Mouse (Mus musculus) liver, adult 2 months (tissue): ENCODE measurements around the gene Mef2d. TPM values are rescaled to one million over a fixed set of nuclear protein-coding genes. Genes with fewer than 3 reads are reported as not detected.

Source experiments
- DNase-seq: peaks from one replicate; pipeline ENCODE4 v3.0.0-alpha.2; 2011; ENCODE audit warnings: low read depth, low spot score; ENCODE audit errors: extremely low read depth
- H3K27ac ChIP-seq: fragments of 200-500 bp; replicated peaks from 2 replicates; pipeline ENCODE4 v1.5.1; 2012; ENCODE audit warnings: low read depth, mild to moderate bottlenecking, control low read depth, inconsistent platforms, low read length; ENCODE audit not compliant: insufficient read depth
- H3K27me3 ChIP-seq: fragments of 200-500 bp; 2 replicates; pipeline ENCODE4 v1.6.1; 2012; ENCODE audit warnings: mild to moderate bottlenecking, moderate library complexity, low read length, inconsistent platforms; ENCODE audit not compliant: control insufficient read depth, insufficient read depth
- H3K36me3 ChIP-seq: fragments of 200-500 bp; 2 replicates; pipeline ENCODE4 v1.6.1; 2012; ENCODE audit warnings: low read length, inconsistent platforms; ENCODE audit not compliant: control insufficient read depth, insufficient read depth
- H3K4me1 ChIP-seq: fragments of 200-500 bp; 2 replicates; pipeline ENCODE4 v1.6.1; 2011; ENCODE audit warnings: low read length; ENCODE audit not compliant: control insufficient read depth, insufficient read depth
- H3K4me3 ChIP-seq: fragments of 200-500 bp; 2 replicates; pipeline ENCODE4 v1.5.1; 2011; ENCODE audit warnings: low read depth, mild to moderate bottlenecking, control low read depth, low read length, moderate library complexity; ENCODE audit not compliant: insufficient read depth
- H3K79me2 ChIP-seq: fragments of 200-500 bp; 2 replicates; pipeline ENCODE4 v1.6.1; 2012; ENCODE audit warnings: inconsistent platforms, mild to moderate bottlenecking, low read length, moderate library complexity; ENCODE audit not compliant: control insufficient read depth, insufficient read depth
- H3K9ac ChIP-seq: fragments of 200-500 bp; 2 replicates; pipeline ENCODE4 v1.6.1; 2012; ENCODE audit warnings: low read depth, mild to moderate bottlenecking, control low read depth, inconsistent platforms, low read length
- CTCF ChIP-seq: fragments of 200-500 bp; IDR thresholded peaks from 2 replicates; pipeline ENCODE4 v1.5.1; 2011; ENCODE audit warnings: low read depth, low read length, control low read depth
- POLR2A ChIP-seq: fragments of 200-500 bp; IDR thresholded peaks from 2 replicates; pipeline ENCODE4 v1.6.1; 2011; ENCODE audit warnings: low read length, control low read depth; ENCODE audit not compliant: insufficient read depth; ENCODE audit errors: extremely low read depth
- WGBS: fragments of 180-500 bp; shearing (Covaris S2); methylation state at CpG from one replicate; pipeline ENCODE4 v1.1.7; 2018; 5-methylcytosine and 5-hydroxymethylcytosine counted together
- polyA plus RNA-seq: library from polyadenylated mRNA; depleted of rRNA; stranded (reverse); fragments of >200 nt; gene quantifications from 2 replicates; pipeline ENCODE4 v1.2.3, GENCODE M21; 2012
- total RNA-seq: library from RNA; depleted of rRNA; stranded (reverse); fragments of >200 nt; gene quantifications from 2 replicates; pipeline ENCODE4 v1.2.3, GENCODE M21; 2014

Gene Mef2d
- total and polyA plus RNA-seq, 2 experiments: 3.7 to 22.2 TPM

- peak; percentile 82 for DNase-seq
- peaks cover 56% of the 10 kb centered on the region for H3K4me1 ChIP-seq
- TF ChIP-seq POLR2A (no peak), CTCF (no peak)
- H3K27me3 ChIP-seq: no peaks in the 10 kb centered on the region
- peaks cover 78% of the 10 kb centered on the region for H3K79me2 ChIP-seq
- 12% methylated on average over 5 of the region's 5 CpGs for WGBS
- H3K9ac ChIP-seq: peak overlapping the region; percentile 66; the same call in 1 of the 2 replicates
- no peaks in the 10 kb centered on the region for H3K36me3 ChIP-seq
- no peak overlapping the region for H3K4me3 ChIP-seq
- peak overlapping the region; percentile 76 for H3K27ac ChIP-seq
These were observed 3.8 kb downstream of the Mef2d start for GRCm38 (mm10) chr3:88145952-88146351.

- no peak for TF ChIP-seq POLR2A
- no peak for TF ChIP-seq CTCF
- Histone ChIP-seq H3K36me3 (no peaks in the 10 kb centered on the region), H3K9ac (no peak overlapping the region), H3K4me3 (no peak overlapping the region), H3K79me2 (peaks cover 84% of the 10 kb centered on the region), H3K27ac (peak overlapping the region; percentile 0; the same call in 1 of the 2 replicates), H3K27me3 (no peaks in the 10 kb centered on the region), H3K4me1 (peaks cover 54% of the 10 kb centered on the region)
- 42% methylated on average over 5 of the region's 5 CpGs for WGBS
- DNase-seq: no peak
These were observed 4.4 kb downstream of the Mef2d start for GRCm38 (mm10) chr3:88146376-88147112.

GRCm38 (mm10) chr3:88147444-88147843 lies 5.3 kb downstream of the Mef2d start:
- Histone ChIP-seq H3K36me3 (no peaks in the 10 kb centered on the region), H3K4me1 (peaks cover 54% of the 10 kb centered on the region), H3K27ac (no peak overlapping the region), H3K4me3 (no peak overlapping the region), H3K27me3 (no peaks in the 10 kb centered on the region), H3K79me2 (peaks cover 90% of the 10 kb centered on the region), H3K9ac (no peak overlapping the region)
- TF ChIP-seq CTCF (no peak), POLR2A (no peak)
- WGBS: 100% methylated on average over 2 of the region's 2 CpGs
- DNase-seq: no peak

GRCm38 (mm10) chr3:88147866-88148265 lies 5.7 kb downstream of the Mef2d start:
- Histone ChIP-seq H3K4me3 (no peak overlapping the region), H3K36me3 (no peaks in the 10 kb centered on the region), H3K79me2 (peaks cover 86% of the 10 kb centered on the region), H3K27me3 (no peaks in the 10 kb centered on the region), H3K27ac (no peak overlapping the region), H3K9ac (no peak overlapping the region), H3K4me1 (peaks cover 54% of the 10 kb centered on the region)
- TF ChIP-seq POLR2A (no peak), CTCF (no peak)
- WGBS: 86% methylated on average over 1 of the region's 1 CpGs
- DNase-seq: no peak

GRCm38 (mm10) chr3:88148354-88148753 lies 6.2 kb downstream of the Mef2d start:
- Histone ChIP-seq H3K9ac (no peak overlapping the region), H3K79me2 (peaks cover 85% of the 10 kb centered on the region), H3K4me3 (no peak overlapping the region), H3K4me1 (peaks cover 54% of the 10 kb centered on the region), H3K27me3 (no peaks in the 10 kb centered on the region), H3K36me3 (no peaks in the 10 kb centered on the region), H3K27ac (no peak overlapping the region)
- DNase-seq: no peak
- no peak for TF ChIP-seq POLR2A
- 84% methylated on average over 5 of the region's 5 CpGs for WGBS
